Mouse (Mus musculus): ENCODE results near the gene Chit1. TPM values are rescaled to one million over a fixed set of nuclear protein-coding genes. Genes with fewer than 3 reads are reported as not detected.

Gene Chit1
- polyA plus RNA-seq, 1 experiment from 2014 or later = not detected

DNA sequence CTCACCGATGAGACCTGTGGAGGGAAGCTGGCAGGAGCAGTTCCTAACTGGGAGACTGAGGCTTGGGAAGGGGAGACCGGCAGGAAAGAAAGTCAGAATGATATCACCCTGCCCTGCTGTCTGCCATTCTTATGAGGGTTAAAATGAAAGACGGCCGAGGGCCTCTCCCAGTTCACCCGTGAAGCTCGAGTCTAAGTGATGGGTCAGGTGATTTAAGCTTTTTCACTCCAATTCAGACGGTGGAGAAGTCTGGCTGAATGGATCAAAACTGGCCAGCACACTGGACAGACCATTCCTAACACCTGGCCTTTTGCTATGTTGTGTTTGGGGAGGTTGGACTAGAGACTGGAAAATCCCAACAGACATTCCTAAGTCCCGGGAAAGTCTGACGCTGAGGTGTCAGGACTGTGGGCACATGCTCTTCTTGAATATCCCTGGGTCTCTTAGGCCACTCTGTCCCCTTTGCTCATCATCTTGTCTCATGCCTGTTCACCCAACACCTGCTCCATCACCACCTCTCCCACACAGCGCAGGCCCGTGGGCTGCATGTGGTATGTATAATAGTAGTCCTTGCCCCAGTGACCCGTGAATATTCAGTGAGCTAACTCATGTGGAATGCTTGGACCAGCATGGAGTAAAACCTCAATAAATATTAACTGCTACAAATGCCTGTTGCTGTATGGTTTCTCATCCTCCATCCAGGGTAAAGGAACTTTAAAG, 11.4 kb upstream of the Chit1 start:
- H3K36me3 ChIP-seq (ENCODE audit: inconsistent target) = no peaks in the 10 kb centered on the region
- H3K27ac ChIP-seq = peak overlapping the region; percentile 80
- 35% methylated on average over 12 of the region's 12 CpGs for WGBS (ENCODE audit: missing documents)
- H3K4me3 ChIP-seq (ENCODE audit: inconsistent target) = peak overlapping the region; percentile 34
- H3K79me2 ChIP-seq (ENCODE audit: inconsistent target) = no peaks in the 10 kb centered on the region

DNA sequence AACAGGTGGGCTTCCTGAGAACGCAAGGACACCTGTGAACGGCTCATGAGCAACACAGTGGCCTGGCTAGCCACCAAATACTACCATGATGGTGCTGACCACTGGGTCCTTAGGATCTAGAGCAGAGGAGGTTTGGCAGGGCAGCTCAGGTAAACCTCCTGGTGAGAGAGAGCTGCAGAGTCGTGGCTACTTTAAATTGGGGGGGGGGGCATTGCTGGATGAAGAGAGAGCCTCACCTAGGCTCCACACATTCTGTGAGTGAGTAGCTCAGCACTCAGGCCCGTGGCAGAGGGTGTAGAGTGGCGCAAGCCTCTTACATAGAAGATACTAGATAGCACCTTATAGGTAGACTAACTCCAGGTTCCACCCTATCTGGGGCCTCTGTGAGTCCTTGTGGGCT, 10.6 kb upstream of the Chit1 start:
- Histone ChIP-seq H3K4me3 (ENCODE audit: inconsistent target) (no peak overlapping the region), H3K27ac (no peak overlapping the region)
- WGBS (ENCODE audit: missing documents) = 91% methylated on average over 5 of the region's 5 CpGs

DNA sequence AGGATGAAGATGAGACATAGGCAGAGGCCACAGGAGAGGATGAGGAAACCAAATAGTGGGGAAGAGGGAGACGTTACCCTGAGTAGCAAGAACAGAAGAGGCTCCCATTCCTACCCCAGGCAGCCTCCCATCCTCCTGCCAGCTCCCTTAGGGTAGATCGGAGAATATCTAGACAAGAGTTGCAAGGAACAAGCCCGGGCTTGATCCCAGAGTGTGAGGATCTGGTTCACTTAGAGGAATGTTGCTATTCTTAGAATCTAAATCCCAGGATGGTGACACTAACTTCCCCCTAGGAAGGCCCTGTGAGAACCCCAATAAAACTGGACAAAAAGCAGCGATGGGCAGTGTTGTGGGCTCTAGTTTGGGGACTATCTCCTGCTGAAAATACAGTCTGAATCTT, 10.1 kb upstream of the Chit1 start:
- Histone ChIP-seq H3K36me3 (ENCODE audit: inconsistent target) (no peaks in the 10 kb centered on the region), H3K4me3 (ENCODE audit: inconsistent target) (no peak overlapping the region), H3K27ac (no peak overlapping the region), H3K79me2 (ENCODE audit: inconsistent target) (no peaks in the 10 kb centered on the region)
- WGBS (ENCODE audit: missing documents) = 95% methylated on average over 4 of the region's 4 CpGs

More for the DNA sequence above, 10.6 kb upstream of the Chit1 start:
- Histone ChIP-seq H3K79me2 (ENCODE audit: inconsistent target) (no peaks in the 10 kb centered on the region), H3K36me3 (ENCODE audit: inconsistent target) (no peaks in the 10 kb centered on the region)

DNA sequence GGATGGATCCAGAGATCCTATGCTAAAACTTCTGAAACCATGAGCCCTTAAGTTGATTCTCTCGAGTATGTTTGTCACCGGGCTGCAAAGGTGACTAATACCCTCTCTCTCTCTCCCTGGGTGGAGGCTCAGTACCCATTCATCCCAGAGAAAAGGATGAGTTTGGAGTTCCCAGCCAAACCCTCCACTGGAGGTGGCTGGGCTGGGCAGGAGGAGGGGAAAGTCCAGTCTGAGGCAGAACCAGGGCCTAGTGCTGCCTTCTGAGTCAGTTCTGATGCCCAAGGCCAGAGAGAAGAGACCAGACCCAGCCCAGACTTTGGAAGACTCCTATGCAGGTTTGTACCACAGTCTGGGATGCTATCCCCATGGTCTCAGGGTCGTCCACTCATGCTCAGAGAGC, 9.4 kb upstream of the Chit1 start:
- no peak overlapping the region for H3K27ac ChIP-seq
- no peak overlapping the region for H3K4me3 ChIP-seq (ENCODE audit: inconsistent target)
- no peaks in the 10 kb centered on the region for H3K79me2 ChIP-seq (ENCODE audit: inconsistent target)
- no peaks in the 10 kb centered on the region for H3K36me3 ChIP-seq (ENCODE audit: inconsistent target)
- 94% methylated on average over 3 of the region's 3 CpGs for WGBS (ENCODE audit: missing documents)

DNA sequence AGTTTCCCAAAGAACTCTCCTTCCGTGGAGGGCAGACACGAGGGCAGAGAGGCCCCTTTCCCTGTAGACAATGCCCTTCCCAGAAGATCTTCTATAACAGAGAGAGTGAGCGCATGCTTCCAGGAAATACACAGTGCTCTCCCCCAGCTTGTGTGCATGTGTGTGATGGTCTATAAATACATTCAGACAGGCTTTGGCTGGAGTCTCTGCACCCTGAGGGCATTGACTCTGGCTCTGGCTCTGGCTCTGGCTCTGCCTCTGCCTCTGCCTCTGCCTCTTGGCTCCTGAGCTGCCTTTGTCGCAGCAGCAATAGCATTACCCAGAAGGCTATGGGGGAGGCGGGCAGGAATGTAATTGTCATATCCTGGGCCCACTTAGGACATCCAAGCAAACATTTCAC, 7.2 kb upstream of the Chit1 start:
- Histone ChIP-seq H3K4me3 (ENCODE audit: inconsistent target) (no peak overlapping the region), H3K79me2 (ENCODE audit: inconsistent target) (no peaks in the 10 kb centered on the region), H3K27ac (no peak overlapping the region), H3K36me3 (ENCODE audit: inconsistent target) (no peaks in the 10 kb centered on the region)
- 96% methylated on average over 5 of the region's 5 CpGs for WGBS (ENCODE audit: missing documents)

DNA sequence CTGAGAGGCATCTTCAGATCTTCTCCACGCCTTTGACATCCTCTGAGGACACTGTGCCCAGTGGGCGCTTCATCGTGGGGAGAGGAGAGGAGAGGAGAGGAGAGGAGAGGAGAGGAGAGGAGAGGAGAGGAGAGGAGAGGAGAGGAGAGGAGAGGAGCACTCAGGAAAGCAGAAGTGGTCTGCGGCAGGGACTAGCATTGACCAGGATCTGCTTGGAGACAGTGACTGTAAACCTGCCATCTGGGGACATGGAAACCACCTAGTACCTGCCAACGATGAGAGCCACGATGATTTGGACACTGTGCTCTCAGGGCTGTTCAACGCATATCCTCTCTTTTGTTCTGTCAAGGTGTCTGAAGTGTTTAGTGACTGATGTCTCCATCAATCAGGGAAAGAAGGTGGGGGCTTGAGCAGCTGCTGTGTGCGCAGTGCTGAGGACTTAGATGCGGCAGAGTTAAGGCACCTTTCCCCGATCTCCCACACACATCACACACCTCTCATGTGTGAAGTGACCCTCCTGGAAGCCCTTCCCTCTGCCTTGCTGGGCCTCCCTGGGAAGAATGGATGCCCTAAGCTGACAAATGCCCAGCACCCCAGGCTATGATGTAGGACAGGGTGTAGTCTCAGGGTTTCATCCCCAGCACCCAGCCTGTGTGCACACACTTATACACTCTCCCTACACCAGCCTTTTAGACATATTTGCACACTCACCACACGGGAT, 5.8 kb upstream of the Chit1 start:
- H3K79me2 ChIP-seq (ENCODE audit: inconsistent target) = no peaks in the 10 kb centered on the region
- WGBS (ENCODE audit: missing documents) = 45% methylated on average over 7 of the region's 11 CpGs
- no peak overlapping the region for H3K27ac ChIP-seq
- H3K4me3 ChIP-seq (ENCODE audit: inconsistent target) = no peak overlapping the region
- no peaks in the 10 kb centered on the region for H3K36me3 ChIP-seq (ENCODE audit: inconsistent target)

DNA sequence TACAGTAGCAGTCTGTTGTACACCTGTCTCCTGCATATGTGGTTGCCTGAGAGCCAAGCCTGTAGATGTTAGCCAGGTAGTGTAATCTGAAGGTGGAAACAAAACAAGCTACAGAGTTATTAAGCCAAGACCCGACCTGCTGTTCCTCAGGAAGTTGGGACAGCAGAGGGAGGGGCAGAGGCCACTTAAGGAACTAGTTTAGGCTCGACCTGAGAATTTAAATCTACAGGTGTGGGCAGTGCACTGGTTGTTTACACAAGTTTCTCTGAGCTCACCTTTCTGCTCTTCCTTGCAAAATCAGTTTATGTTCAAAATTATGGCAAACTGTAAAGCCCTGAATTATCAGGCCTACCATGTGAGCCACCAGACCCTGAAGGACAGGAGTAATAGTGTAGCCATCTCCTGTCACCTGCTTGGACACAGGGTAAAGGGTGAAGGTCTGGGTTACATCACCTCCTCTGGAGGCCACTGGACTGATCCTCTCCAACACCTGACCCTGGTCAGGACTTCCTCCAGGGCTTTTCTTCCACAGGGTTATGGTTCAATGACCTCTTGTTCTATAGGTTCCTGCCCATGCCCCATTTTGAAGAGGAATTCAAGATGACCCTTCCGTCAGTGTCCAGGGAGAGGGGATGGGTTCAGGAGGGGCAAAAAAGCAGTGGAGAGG, 5.1 kb upstream of the Chit1 start:
- Histone ChIP-seq H3K36me3 (ENCODE audit: inconsistent target) (no peaks in the 10 kb centered on the region), H3K27ac (no peak overlapping the region), H3K79me2 (ENCODE audit: inconsistent target) (no peaks in the 10 kb centered on the region), H3K4me3 (ENCODE audit: inconsistent target) (no peak overlapping the region)
- 37% methylated on average over 3 of the region's 3 CpGs for WGBS (ENCODE audit: missing documents)

DNA sequence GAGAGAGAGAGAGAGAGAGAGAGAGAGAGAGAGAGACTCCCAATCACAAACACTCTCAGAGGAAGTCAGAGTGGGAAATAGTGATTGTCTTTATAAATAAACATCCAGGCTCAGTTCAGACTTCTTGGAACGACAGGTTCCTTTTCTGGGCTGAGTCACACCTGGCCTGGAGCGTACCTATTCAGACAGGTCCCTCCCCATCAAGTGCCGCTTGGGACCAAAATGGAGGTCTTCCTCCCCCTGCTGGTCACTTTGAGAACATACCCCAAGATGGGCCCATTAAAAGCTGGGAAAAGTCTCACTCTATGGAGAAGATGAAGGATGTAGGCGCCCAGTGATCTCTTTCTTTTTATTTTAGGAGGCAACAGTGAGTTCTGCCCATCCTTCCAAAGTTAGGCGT, 4.3 kb upstream of the Chit1 start:
- no peaks in the 10 kb centered on the region for H3K79me2 ChIP-seq (ENCODE audit: inconsistent target)
- 5% methylated on average over 5 of the region's 5 CpGs for WGBS (ENCODE audit: missing documents)
- H3K36me3 ChIP-seq (ENCODE audit: inconsistent target) = no peaks in the 10 kb centered on the region
- H3K4me3 ChIP-seq (ENCODE audit: inconsistent target) = no peak overlapping the region
- H3K27ac ChIP-seq = no peak overlapping the region

DNA sequence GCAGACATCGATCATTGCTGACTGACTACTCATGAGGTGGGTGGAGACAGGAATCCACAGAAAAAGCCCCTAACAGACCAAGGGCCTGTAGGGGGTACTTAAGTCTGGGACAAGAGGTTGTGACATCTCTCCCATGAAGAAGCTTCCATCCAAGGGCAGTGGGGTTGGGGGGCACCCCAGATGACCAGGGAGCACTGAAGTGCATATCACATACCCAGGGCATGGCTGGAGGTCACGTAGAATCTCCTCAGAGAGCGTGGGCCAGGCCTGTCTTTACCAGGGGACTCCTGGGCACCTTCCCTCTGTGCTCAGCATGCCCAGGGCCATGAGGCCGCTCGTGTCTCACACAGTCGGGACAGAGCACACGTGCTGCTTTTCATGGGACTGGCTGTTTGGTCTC, 3.3 kb upstream of the Chit1 start:
- Histone ChIP-seq H3K79me2 (ENCODE audit: inconsistent target) (no peaks in the 10 kb centered on the region), H3K27ac (no peak overlapping the region), H3K36me3 (ENCODE audit: inconsistent target) (no peaks in the 10 kb centered on the region), H3K4me3 (ENCODE audit: inconsistent target) (no peak overlapping the region)
- 96% methylated on average over 7 of the region's 7 CpGs for WGBS (ENCODE audit: missing documents)

DNA sequence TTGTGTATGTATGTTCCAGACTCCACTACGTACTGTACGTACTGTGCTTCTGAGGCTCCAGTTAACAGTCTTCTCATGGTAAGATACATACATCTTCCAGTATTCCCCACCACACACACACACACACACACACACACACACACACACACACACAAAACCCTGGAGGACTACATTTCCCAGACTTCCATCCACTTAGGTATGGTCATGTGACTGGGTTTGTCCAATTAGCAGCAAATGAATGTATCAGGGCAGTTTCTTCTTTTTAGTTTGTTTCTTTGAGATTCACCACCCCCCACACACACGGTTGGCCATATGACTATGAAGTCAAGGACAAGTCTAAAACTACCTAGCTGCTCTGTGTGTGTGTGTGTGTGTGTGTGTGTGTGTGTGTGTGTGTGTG, 1.0 kb upstream of the Chit1 start:
- Histone ChIP-seq H3K4me3 (ENCODE audit: inconsistent target) (no peak overlapping the region), H3K79me2 (ENCODE audit: inconsistent target) (no peaks in the 10 kb centered on the region), H3K27ac (no peak overlapping the region), H3K36me3 (ENCODE audit: inconsistent target) (no peaks in the 10 kb centered on the region)
- WGBS (ENCODE audit: missing documents) = 76% methylated on average over 3 of the region's 3 CpGs

DNA sequence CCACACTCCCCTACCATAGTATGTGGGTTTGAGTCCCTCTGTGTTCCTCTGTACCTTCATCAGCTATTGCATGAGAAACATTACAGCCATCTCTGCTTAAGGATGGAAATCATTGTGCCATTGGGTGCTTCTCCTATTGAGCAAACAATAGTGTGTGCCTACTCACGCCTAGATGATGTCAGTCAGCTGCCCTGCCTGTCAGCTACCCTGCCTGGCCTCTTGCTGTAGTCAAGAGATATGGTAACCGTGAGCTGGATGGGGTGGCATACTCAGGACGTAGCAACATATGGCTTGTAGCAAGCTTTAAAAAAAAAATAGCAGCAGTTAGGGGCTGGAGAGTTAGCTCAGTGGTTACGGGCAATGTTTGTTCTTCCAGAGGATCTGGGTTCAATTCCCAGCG, 593 bp upstream of the Chit1 start:
- no peaks in the 10 kb centered on the region for H3K79me2 ChIP-seq (ENCODE audit: inconsistent target)
- no peaks in the 10 kb centered on the region for H3K36me3 ChIP-seq (ENCODE audit: inconsistent target)
- H3K4me3 ChIP-seq (ENCODE audit: inconsistent target) = no peak overlapping the region
- H3K27ac ChIP-seq = no peak overlapping the region
- WGBS (ENCODE audit: missing documents) = 87% methylated on average over 5 of the region's 5 CpGs

DNA sequence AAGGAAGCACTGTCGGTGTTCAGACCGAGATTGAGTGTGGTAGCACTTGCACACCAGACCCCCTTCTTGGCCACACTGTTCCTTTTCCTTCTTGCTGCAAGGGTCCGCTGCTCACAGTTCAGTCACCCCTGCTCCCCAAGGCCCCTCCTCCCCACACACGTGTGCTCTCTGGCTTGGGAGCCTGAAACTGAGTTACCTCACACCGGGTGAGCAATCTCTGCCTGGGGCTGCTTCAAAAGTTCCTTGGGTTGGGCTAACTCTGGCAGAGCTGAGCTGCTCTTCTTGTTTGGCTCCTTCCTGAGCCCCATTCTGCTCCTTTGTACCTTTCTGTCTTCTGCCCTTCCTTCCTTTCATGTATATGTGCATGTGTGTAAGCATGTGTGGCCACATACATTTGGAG, 2.5 kb downstream of the Chit1 start:
- Histone ChIP-seq H3K36me3 (ENCODE audit: inconsistent target) (no peaks in the 10 kb centered on the region), H3K4me3 (ENCODE audit: inconsistent target) (no peak overlapping the region), H3K27ac (no peak overlapping the region), H3K79me2 (ENCODE audit: inconsistent target) (no peaks in the 10 kb centered on the region)
- 77% methylated on average over 4 of the region's 5 CpGs for WGBS (ENCODE audit: missing documents)

DNA sequence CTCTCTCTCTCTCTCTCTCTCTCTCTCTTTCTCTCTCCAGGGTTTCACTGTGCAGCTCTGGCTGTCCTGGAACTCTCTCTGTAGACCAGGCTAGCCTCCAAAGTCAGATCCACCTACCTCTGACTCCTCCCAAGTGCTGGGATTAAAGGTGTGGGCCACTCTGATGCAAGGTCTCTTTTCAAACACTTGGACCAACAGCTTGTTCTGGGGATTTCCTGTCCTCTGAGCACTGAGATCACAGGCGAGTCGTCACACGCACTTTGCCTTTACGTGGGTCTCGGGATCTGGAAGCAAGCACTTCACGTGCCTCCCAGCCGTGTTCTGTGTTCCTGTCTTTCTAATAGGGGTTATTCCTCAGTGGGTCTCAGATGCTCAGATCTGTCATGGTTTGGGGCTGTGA, 3.0 kb downstream of the Chit1 start:
- Histone ChIP-seq H3K79me2 (ENCODE audit: inconsistent target) (no peaks in the 10 kb centered on the region), H3K27ac (no peak overlapping the region), H3K36me3 (ENCODE audit: inconsistent target) (no peaks in the 10 kb centered on the region), H3K4me3 (ENCODE audit: inconsistent target) (no peak overlapping the region)
- WGBS (ENCODE audit: missing documents) = 85% methylated on average over 7 of the region's 7 CpGs

DNA sequence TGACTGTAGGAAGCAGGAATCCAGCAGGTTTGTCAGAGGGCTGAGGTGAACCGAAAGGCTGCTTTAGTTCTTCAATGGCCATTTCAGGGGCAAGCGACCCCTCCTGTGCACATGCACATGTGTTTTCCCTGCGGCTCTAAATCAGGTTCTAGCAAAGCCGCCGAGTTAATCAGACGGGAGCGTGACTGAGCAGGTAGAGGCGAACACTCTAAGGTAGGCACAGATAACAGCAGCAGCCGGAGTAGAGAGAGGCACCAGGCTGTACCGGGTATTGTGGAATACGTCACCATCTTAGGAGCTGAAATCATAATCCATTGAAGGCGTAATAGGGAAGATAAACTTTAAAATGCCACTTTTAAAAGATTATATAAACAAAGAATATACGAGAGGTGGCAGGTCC, 3.7 kb downstream of the Chit1 start:
- Histone ChIP-seq H3K36me3 (ENCODE audit: inconsistent target) (no peaks in the 10 kb centered on the region), H3K27ac (no peak overlapping the region), H3K79me2 (ENCODE audit: inconsistent target) (no peaks in the 10 kb centered on the region), H3K4me3 (ENCODE audit: inconsistent target) (no peak overlapping the region)
- 93% methylated on average over 11 of the region's 13 CpGs for WGBS (ENCODE audit: missing documents)

DNA sequence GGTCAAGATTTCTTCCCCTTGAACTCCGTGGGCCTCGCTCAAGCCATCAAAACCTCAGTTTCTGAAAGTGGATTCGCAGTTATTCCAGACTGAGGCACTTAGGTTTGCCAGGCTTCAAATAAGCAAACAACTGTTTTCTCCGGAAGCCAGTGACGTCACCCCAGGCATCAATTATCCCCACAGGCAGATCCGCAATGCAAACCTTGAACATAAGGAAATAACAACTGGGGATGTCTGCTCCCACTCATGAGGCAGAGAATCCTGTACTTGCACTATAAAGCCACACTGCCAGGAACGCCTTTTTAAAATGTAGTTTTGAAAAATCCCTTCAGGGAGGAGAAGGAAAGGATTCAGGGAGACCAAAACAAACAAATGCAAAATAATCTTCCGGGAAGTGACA, 4.4 kb downstream of the Chit1 start:
- H3K36me3 ChIP-seq (ENCODE audit: inconsistent target) = no peaks in the 10 kb centered on the region
- H3K79me2 ChIP-seq (ENCODE audit: inconsistent target) = no peaks in the 10 kb centered on the region
- WGBS (ENCODE audit: missing documents) = 90% methylated on average over 8 of the region's 8 CpGs
- no peak overlapping the region for H3K27ac ChIP-seq
- H3K4me3 ChIP-seq (ENCODE audit: inconsistent target) = no peak overlapping the region

Data from macrophage (primary cell).